Mouse (Mus musculus) megakaryocyte-erythroid progenitor cell, adult 5-6 weeks (primary cell): Measurements from ENCODE around the gene Mtx3. TPM values are rescaled to one million over a fixed set of nuclear protein-coding genes. Genes with fewer than 3 reads are reported as not detected.

Experiments used
- ATAC-seq: replicated peaks from 2 replicates; pipeline ENCODE4 v1.8.0; 2016; ENCODE audit warnings: mild to moderate bottlenecking, inconsistent platforms; ENCODE audit not compliant: severe bottlenecking, poor library complexity, low FRiP score, low TSS enrichment
- total RNA-seq, 2 experiments: library from RNA; stranded (forward) in 1 of 2; stranded (reverse) in 1 of 2; fragments of 200-1000, 215-1000 nt in 1 of 2; fragments of >200 nt in 1 of 2; fragmentation: Nextera tagmentation in 1 of 2; gene quantifications; 2 replicates each; pipeline ENCODE4 v1.2.3; 2014 to 2017

Gene Mtx3
- total RNA-seq, 2 experiments from 2014 or later, result 6.7 to 17.9 TPM

GRCm38 (mm10) chr13:92882271-92882985 is 37.9 kb downstream of the Mtx3 start:
- no peak for ATAC-seq

- ATAC-seq, result no peak
These were observed 38.6 kb downstream of the Mtx3 start for GRCm38 (mm10) chr13:92882986-92883720.

- no peak for ATAC-seq
These were observed 39.6 kb downstream of the Mtx3 start for GRCm38 (mm10) chr13:92884206-92884605.

- peak; percentile 61; the same call in 1 of the 2 replicates for ATAC-seq
These were observed 40.4 kb downstream of the Mtx3 start for GRCm38 (mm10) chr13:92884930-92885329.

GRCm38 (mm10) chr13:92899087-92899486 is 54.5 kb downstream of the Mtx3 start:
- ATAC-seq, result no peak

GRCm38 (mm10) chr13:92903291-92903690 is 58.7 kb downstream of the Mtx3 start:
- ATAC-seq, result no peak

GRCm38 (mm10) chr13:92905944-92906343 is 61.4 kb downstream of the Mtx3 start:
- ATAC-seq, result no peak

GRCm38 (mm10) chr13:92907366-92907765 is 62.8 kb downstream of the Mtx3 start:
- no peak for ATAC-seq

Other genes with a start within 250 kb of the Mtx3 start
- 34.0 and 42.3 TPM in 2 replicates for gene Serinc5, start 233.7 kb upstream of the Mtx3 start, total RNA-seq (2014; fragmentation: Nextera tagmentation)
- 23.5 and 23.7 TPM in 2 replicates for gene Serinc5, start 233.7 kb upstream of the Mtx3 start, total RNA-seq (2017)
- gene Thbs4, start 49.9 kb upstream of the Mtx3 start, total RNA-seq (2014; fragmentation: Nextera tagmentation), result not detected in 2 replicates
- gene Thbs4, start 49.9 kb upstream of the Mtx3 start, total RNA-seq (2017), result not detected in 2 replicates